Mouse (Mus musculus): ENCODE data around the gene Atad2b.

- no peak for TF ChIP-seq POLR2A (IDR thresholded peaks at IDR 0.05; ENCODE audit: control insufficient read depth, extremely low read depth, insufficient read depth, low read length, poor library complexity)
- no peak for TF ChIP-seq CTCF (IDR thresholded peaks at IDR 0.05; ENCODE audit: borderline replicate concordance, control insufficient read depth, extremely low read depth, insufficient read depth, low read length, poor library complexity)
Measured at GRCm38 (mm10) chr12:4875623-4876022, 41.5 kb upstream of the Atad2b start.
